Mouse (Mus musculus) central nervous system, embryonic 14 days (tissue): ENCODE data around the gene Olfr1298. TPM values are rescaled to one million over a fixed set of nuclear protein-coding genes. Genes with fewer than 3 reads are reported as not detected.

Experiments
- polyA plus RNA-seq: library from polyadenylated mRNA; depleted of rRNA; stranded (reverse); fragments of >200 nt; gene quantifications from 2 replicates; pipeline ENCODE4 v1.2.3, GENCODE M21; 2012; rRNA removed

Olfr1298 gene
- polyA plus RNA-seq: not detected in 2 replicates

GRCm38 (mm10) chr2:111649101-111649500 is at the start of gene Olfr1298:
Gene Olfr1298 (minus strand): TSS chr2:111649201.

GRCm38 (mm10) chr2:111661119-111661518 is 12.1 kb upstream of the Olfr1298 start, which contains the start of gene Olfr1299:
Gene Olfr1299 (plus strand): TSS chr2:111661419.

GRCm38 (mm10) chr2:111626397-111626796 is 22.6 kb downstream of the Olfr1298 start, which contains the start of gene Olfr1297:
Gene Olfr1297 (minus strand): TSS chr2:111626497.

Other genes with a start within 250 kb of the Olfr1298 start
- gene Olfr1286, start 226.1 kb downstream of the Olfr1298 start, polyA plus RNA-seq: not detected in 2 replicates
- not detected in 2 replicates for gene Olfr1287, start 200.1 kb downstream of the Olfr1298 start, polyA plus RNA-seq
- not detected in 2 replicates for gene Olfr1288, start 175.1 kb downstream of the Olfr1298 start, polyA plus RNA-seq
- gene Olfr1289, start 168.4 kb downstream of the Olfr1298 start, polyA plus RNA-seq: not detected in 2 replicates
- gene Olfr1290, start 155.4 kb downstream of the Olfr1298 start, polyA plus RNA-seq: not detected in 2 replicates
- not detected in 2 replicates for gene Olfr1291-ps1, start 152.0 kb downstream of the Olfr1298 start, polyA plus RNA-seq
- not detected in 2 replicates for gene Olfr1293-ps, start 124.0 kb downstream of the Olfr1298 start, polyA plus RNA-seq
- not detected in 2 replicates for gene Olfr1294, start 108.9 kb downstream of the Olfr1298 start, polyA plus RNA-seq
- not detected in 2 replicates for gene Olfr1295, start 79.5 kb downstream of the Olfr1298 start, polyA plus RNA-seq
- not detected in 2 replicates for gene Olfr1297, start 22.7 kb downstream of the Olfr1298 start, polyA plus RNA-seq
- gene Olfr1299, start 12.2 kb upstream of the Olfr1298 start, polyA plus RNA-seq: not detected in 2 replicates
- not detected in 2 replicates for gene Olfr1301, start 101.8 kb upstream of the Olfr1298 start, polyA plus RNA-seq
- gene Olfr1302, start 128.2 kb upstream of the Olfr1298 start, polyA plus RNA-seq: not detected in 2 replicates
- not detected in 2 replicates for gene Olfr1303, start 171.1 kb upstream of the Olfr1298 start, polyA plus RNA-seq
- gene Olfr1305, start 227.9 kb upstream of the Olfr1298 start, polyA plus RNA-seq: not detected in 2 replicates